Mouse (Mus musculus): Measurements from ENCODE around the gene Dctpp1.
A peak's percentile ranks its signal among the peaks of the same experiment; 100 is the strongest.

The Dctpp1 gene

DNA sequence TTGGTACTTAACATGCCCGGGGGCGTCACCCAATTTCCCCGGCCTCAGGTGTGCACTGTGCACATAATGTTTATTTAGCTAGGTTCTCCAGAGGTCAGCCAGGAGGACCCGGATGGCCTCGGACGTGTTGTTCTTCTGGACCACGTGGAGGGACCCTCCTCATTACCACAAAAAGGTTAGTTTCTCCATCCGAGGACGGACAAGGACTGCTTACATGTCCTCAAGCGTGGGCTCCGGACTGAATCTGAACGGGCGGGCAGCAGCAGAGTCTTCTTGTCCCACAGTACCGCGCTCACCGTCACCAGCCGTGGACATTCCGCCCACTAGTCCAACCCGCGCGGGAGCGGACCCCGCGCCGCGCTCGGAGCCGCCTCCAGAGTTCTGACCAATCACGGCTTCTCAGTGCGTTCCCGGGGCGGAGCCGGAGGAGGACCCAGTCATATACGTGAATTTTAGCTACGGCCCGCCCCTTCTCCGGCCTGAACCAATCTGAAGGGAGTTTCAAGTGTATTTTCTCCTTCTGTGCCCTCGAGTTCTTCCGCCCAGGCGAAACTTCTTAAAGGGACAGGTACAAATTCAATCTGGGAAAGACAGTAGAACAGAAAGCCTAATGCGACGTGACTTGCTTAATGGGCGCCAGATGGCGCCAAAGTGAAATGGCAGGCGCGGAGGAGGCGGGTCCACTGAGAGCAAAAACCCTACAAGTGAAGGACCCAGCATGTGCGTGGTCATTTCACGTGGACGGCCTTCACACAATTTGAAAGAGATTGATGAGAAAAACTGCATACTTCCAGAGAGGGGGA lies at the start of gene Dctpp1:
Dctpp1 (minus strand) TSS at position 401 of the 803 bp plus-strand sequence.
- peak; percentile 99 for DNase-seq (ENCODE audit: low read depth)

DNA sequence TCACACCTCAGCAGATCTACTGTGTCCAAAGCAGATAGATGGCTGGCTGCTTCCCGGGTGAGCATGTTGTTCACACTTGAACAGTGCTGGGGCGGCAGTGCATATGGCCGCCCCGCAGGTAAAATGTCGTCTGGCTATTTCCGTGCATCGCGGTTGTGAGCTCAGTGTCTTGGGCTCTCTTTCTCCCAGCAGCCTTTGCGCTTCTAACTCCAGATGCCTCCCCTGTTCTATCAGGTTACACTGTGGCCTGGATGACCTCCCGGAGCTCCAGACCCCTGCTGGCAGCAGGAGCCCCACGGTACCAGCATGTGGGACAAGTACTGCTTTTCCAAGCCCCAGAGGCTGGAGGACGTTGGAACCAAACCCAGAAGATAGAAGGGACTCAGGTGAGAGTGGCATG lies 49.4 kb upstream of the Dctpp1 start:
- DNase-seq (ENCODE audit: low read depth) = no peak

DNA sequence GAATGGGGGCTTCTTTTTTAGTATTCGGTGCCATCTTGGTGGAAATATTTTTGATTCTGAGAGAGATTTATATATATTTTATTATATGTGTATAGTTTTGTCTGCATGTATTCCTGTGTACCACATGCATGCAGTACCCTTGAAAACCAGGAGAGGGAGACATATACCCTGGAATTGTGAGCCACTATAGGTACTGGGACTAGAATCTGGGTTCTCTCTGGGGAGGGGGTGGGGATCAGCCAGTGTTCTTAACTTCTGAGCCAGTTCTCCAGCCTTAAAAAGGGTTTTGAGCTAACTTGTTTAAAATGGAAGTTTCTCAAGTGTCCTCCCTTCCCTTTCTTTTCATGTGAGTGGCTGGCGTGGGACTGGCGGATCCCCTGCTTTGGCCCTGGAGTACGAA lies 48.4 kb upstream of the Dctpp1 start:
- peak; percentile 83 for DNase-seq (ENCODE audit: low read depth)

DNA sequence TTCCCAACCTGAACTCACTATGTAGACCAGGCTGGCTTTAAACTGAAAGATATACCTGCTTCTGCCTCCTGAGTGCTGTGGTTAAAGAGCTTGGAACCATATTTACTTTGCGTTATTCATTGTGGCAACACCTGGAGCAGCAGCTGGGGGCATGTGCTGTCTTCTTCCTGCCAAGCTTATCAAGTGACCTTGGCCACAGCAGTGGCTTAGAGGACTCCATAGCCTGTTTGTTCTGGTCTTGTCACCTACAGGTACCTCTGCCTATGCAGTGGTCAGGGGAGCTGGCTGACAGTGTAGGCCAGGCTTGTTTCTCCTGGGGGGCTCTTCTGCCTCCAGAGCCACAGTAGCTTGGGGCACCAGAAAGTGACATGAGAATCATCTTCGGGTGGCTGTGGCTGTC lies 47.9 kb upstream of the Dctpp1 start:
- no peak for DNase-seq (ENCODE audit: low read depth)

DNA sequence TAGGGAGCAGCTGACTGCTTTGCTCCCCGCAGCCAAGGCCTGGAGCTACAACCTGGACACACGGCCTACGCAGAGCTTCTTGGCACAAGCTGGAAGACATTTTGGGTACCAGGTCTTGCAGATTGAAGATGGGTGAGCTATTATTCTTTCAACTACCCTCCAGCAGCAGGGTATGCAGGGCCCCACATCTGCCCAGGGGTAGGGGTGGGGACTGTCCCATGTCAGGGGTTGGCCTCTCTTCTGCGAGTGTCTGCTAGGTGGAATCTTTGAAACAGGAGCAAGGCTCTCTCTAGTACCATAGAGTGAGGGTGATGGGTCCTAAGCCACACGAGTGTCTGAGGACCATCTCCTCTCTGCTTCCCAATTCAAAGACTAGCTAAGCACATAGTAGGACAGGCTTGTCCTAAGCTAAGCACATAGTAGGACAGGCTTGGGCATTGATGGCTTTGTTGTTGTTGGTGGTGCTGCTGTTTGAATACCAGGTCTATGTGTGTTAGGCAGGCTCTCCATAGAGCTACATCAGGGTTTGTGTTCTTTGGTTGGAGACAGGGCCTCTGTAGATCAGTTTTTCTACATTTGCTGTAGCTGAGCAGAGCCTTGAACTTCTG lies 37.2 kb upstream of the Dctpp1 start:
- DNase-seq (ENCODE audit: low read depth) = peak; percentile 61

DNA sequence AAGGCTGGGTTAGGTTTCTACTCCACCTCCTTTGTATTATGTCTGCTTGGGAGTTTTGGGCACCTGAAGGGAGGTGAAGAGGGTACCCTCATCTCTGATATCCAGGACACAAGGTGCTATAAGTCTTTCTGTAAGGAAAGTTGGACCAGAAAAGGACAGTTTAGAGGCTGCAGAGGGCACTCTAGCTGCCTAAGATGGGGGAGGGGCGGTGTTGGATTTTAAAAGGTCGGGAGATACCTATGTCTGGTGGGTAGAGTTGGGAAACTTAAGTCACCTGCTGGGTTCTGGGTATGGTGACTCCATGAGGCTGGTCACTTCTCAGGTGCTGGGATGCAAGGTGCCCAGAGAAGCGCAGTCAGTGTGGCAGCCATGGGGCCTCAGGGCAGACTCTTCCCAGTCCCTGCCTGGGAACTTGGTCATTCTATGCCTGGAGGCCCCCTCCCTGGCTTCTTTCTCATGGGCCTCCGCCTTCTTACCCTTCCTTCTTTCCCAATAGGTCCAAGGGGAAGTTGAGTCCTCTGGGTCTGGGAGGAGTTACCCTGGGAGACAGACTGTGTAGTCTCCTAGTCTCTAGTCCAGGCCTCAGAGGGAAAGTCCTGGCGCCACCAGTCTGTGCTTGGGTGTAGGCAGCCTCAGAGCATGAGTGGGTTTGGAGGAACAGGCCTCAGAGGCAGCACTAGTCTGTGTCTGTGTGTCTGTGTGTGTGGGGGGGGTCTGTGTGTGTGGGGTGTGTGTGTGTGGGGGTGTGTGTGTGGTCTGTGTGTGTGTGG lies 36.5 kb upstream of the Dctpp1 start:
- peak; percentile 65 for DNase-seq (ENCODE audit: low read depth)

DNA sequence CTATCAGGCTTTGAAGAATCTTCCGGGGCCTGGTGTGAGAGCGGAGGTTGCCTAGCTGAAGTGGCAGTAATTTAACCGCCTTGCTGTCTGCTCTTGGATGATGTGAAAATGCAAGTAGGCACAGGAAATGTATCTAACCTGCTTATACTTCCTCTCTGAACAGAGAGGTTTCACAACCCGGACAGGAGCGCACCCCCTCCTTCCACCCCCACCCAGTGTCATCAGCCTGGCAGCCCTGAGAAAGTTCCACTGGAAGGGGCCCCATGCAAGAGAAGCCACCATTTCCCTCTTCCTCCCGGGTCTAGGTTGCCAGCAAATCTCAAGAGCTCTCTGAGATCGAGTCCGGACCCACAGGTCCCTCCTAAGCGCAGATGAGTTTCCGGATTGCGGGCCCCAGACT lies 35.6 kb upstream of the Dctpp1 start, which contains the start of gene Itgal:
Itgal (plus strand) TSS at position 163 of the 400 bp plus-strand sequence.
- DNase-seq (ENCODE audit: low read depth) = peak; percentile 89

DNA sequence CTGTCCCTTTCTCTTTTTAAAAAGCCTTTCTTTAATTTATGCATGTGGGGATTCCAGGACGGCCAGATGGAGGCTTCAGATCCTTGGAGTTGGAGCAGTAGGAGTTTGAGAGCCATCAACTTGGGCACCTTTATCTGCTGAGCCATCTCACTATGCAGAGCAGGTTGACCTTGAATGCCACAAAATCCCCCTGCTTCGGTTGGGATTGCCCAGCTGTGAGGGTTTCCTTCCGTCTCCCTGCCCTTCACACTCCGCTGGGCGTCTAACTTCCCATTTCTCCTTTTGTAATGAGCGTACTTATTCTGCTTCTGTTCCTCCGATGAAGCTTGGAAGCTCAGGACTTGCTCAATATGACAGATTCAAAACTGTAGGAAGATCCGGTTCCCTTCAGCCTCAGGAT lies 29.6 kb upstream of the Dctpp1 start:
- DNase-seq (ENCODE audit: low read depth) = no peak

DNA sequence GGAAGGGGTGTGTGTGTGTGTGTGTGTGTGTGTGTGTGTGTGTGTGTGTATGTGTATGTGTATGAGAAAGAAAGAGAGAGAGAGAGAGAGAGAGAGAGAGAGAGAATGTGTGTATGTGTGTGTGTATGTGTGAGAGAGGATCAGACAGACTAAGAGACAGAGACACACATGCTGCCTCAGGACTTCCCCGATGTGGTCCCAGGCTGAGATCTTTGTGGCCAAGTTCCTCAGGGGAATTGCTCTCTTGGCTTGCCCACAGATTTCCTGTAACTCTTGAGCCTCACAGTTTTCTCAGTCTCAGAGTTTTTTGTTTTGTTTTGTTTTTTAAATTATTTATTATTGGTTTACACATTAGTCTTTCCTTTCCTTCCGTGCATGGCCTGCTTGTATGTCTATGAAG lies 28.8 kb upstream of the Dctpp1 start:
- DNase-seq (ENCODE audit: low read depth) = peak; percentile 61

DNA sequence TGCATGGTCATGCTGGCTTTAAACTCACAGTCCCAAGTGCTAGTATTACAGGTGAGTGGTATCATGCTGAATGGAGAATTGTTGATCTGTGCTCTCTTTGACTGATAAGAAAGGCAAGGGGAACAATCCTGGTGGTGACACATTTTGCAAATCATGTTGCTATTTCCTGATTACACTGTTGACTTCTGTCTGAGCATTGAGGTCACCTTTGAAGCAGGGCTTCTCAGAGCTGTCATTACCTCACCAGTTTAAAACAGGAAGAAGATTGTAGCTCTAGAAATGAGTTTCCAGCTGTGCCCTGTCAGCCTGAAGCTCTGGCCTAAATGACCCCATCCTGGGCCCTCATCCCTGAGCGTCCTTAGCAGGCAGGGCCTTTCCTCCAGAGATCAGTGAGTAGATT lies 27.4 kb upstream of the Dctpp1 start:
- DNase-seq (ENCODE audit: low read depth) = peak; percentile 89

DNA sequence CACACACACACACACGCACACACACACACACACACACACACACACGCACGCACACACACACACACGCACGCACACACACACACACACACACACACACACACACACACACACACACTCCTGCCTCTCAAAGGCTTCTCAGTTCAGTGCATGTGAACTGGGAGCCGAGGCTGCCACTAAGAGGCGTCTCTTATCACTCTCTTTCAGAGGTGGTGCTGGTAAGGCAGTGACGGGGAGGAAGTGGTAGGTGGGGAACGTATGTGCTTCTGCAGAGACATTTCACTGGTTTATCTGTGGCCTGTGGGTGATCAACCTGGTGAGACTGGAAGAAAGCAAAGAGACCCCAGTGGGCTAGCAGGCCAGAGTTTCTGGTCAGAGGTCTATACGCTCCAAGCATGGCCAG lies 24.6 kb upstream of the Dctpp1 start:
- DNase-seq (ENCODE audit: low read depth) = peak; percentile 89

DNA sequence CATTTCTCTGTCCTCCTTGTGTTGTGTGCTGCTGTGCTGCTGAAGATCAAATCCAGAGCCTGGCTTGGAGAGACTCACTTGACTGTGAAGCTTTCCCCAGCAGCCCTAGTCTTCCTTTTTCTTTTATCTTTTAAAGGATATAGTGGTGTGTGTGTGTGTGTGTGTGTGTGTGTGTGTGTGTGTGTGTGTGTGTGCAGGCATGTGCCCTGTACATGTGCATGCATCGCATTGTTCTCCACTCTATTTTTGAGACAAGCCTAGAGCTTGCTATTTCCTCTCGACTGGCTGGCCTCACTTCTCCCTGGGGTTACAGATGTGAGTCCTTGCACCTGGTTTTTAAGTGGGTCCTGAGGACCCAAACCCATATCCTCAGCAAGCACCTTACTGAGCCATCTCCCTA lies 21.7 kb upstream of the Dctpp1 start:
- no peak for DNase-seq (ENCODE audit: low read depth)

DNA sequence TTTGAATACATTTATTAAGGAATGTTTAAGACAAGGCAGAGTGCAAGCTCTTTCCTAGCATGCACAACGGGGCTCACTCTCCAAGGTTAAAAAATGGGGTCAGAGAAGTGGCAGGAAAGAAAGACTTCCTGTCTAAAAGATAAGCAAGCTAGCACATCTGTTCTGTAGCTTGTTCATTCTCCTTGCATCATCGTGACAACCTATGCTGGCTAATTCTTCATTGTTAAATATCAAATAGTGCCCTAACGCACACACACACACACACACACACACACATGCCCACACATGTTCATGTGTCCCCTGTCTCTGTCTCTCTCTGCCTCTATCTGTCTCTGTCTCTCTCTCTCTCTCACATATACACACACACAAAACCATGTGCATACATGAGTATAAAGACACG lies 20.6 kb upstream of the Dctpp1 start:
- peak; percentile 68 for DNase-seq (ENCODE audit: low read depth)

DNA sequence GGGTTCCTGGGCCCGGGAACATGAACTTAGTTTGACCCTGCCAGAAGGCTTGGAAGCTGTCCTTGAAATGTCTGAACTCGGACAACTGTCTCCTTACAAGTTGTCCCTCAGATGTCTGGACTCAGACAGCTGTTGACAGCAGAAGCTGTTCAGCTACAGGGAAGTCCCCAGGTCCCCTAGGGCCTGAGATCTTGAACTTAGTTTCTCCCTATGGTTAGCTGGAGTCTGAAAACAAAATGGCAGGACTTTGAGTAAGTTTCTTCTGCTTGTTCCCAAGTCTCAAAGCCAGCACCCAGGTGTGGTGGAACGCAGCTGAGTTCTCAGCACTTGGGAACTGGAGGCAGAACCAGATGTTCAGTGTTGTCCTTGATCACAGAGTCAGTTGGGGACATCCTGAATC lies 19.6 kb upstream of the Dctpp1 start:
- DNase-seq (ENCODE audit: low read depth) = no peak

DNA sequence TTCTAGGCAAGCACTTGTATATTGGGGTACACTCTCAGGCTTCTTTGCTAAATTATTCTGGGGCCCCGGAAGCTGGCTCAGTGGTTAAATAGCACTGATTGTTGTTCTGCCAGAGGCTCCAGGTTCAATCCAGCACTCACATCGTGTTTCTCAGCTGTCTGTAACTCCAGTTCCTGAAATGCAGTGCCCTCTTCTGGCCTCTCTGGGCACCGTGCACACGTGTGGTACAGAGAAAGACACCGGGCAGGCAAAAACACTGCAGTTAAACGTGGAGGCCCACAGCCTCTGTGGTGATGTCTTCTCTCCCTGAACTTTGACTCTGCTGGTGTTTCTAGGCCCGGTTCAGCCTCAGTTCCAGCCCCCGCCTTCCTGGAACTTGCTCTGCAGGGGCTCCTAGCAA lies 17.8 kb upstream of the Dctpp1 start:
- DNase-seq (ENCODE audit: low read depth) = peak; percentile 88

DNA sequence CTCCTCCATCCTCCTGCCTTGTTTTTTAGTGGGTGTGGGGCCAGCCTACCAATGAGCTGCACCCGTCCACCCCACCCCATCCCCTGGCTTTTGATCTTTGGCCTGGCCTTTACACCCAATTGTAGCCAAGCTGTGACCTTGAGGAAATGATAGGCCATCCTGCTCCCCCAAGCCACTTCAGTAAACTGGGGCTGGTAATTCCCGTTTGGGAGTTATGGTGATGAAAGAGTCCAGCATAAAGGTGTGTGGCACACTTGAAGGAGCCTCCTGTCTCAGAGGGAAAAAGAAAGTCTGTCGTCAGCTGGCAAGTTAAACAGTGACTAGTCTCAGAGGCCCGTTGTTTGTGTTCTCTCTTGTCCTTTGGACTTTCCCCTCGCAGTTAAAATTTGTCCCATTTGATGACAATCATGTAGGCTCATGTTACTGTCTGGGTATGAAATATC lies 16.0 kb upstream of the Dctpp1 start:
- DNase-seq (ENCODE audit: low read depth) = no peak

DNA sequence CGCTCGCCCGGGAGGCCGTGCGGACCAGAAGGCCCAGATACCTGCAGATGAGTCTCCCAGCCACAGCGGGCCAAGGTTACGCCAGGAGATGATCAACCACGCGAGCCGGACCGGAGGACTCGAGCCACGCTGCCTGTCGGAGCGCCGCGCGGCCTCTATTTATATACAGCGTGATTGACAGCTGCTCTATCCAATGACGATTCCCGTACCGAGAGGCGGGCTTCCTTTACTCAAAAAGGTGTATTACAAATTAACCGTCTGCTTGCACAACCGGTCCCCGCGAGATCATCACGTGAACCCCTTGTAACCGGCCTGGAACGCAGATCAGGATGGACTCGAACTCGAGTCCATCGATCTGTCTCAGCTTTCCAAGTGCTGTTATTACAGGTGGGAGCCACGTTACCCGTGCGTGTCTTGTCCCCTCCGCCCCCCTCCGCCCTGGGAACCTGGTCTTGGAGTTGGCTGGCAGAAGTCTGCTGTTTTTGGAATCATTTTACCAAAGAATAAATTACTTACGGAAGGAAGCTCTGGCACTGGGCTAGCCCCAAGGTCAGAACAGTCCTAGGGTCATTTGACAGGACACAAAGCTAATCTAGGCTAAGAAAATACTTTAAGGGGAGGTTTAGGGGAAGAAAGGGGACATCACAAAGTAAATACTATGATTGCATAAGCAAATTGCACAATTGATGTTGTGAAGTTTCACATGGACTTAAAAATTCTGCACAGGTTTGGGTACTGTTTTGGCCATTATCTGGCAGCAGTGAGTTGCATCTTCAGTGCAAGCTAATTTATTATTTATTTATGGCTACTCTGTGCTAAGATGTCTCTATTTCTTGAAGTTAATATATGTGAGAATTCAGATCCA lies 13.6 kb upstream of the Dctpp1 start, which contains the start of gene Sephs2:
Sephs2 (minus strand) TSS at position 131 of the 865 bp plus-strand sequence.
- peak; percentile 98 for DNase-seq (ENCODE audit: low read depth)

DNA sequence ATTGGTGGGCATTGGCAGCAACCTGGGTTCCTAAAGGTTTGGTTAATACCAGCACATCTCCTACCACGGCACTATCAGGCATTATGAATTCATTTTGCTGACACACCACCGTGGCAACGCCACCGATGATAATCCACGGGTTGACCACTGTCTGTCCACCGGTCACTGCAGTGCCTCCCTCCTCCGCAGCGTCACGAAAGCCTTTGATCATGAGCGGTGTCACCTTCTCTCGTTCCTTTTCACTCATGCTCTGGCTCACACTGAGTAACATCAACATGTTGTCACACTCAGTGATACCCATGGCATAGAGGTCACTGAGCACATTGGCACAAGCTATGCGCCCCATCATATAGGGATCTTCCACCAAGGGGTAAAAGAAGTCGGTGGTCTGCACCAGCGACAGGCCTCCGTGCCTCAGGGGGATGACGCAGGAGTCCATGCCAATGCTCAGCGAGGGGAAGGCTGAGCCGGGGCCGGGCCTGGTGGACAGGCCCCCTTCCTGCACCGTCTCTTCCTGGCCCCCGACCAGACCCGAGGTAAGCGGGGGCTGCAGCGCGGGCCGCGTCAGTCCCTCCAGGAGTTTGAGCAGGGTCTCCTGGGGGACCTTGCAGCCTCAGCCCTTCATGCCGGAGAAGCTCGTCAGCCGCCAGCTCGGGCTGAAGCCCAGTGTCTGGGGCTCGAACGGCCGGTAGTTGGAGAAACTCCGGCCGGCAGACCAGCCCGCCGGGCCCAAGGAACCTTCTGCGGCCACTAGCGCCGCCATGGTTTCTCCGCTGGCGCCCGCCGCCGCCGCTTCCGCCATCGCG lies 12.8 kb upstream of the Dctpp1 start:
- peak; percentile 52 for DNase-seq (ENCODE audit: low read depth)

DNA sequence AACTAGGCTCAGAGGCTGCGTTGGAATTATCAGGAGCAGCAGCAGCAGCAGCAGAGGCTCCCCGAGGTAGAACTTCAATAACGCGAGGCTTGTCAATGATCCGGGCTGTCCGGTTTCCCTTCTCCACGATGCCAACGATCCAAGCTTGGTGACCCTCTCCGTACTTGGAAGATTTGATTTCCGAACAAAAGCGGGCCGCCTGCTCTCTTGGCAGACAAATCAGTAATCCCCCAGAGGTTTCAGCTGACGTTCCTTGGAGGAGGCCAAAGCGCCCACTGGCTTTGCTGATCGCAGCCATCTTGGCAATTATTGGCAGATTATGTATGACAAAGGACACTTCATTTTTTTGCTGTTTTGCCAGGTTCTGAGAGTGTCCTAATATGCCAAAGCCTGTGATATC lies 12.1 kb upstream of the Dctpp1 start:
- no peak for DNase-seq (ENCODE audit: low read depth)

DNA sequence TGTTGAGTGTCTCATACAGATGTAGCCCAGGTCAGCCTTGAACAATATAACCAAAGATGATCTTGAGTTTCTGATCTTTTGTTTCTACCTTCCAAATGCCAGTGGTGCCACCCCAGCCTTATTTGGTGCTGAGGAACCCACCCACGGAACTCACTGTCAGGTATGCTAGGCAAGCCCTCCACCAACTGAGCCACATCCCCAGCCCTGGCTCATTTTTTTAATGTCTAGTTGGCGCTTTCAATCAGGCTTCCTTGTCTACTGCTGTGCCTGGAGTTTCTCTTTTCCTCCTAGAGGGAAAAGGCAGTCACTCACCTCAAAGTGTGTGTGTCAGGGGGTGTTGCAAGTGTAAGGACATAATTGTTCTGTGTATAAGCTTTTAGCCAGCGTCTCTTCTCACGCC lies 10.6 kb upstream of the Dctpp1 start:
- DNase-seq (ENCODE audit: low read depth) = no peak

DNA sequence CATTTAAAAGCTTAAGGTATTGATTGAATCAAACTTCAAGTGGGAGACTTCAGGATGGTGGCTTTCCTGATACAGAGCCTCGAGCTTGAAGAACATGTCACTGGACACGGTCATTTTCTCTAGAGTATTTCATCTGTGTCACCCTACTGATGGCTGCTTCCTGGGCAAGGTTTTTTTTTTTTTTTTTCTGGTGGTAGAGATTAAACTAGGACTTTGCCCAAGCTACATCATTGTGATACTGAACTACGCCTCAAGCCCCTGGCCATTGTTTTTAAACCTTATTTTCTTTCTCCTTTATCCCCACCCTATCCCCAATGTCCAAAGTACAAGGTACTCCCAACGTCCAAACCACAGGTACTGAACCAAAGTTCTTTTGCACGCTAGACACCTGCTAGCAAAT lies 10.2 kb upstream of the Dctpp1 start:
- DNase-seq (ENCODE audit: low read depth) = no peak
